Mouse (Mus musculus) left cerebral cortex, postnatal 36 days (tissue): ENCODE measurements around the gene Pigu. TPM values are rescaled to one million over a fixed set of nuclear protein-coding genes. Genes with fewer than 3 reads are reported as not detected.

Experiments used
- DNase-seq, 2 experiments: peaks; one replicate each; pipeline ENCODE4 v3.0.0; 2021 to 2022; ENCODE audit warnings: low spot score in 2 of 2, mixed read lengths in 1 of 2
- intact Hi-C: fragments of 180-260 bp; cut with DNase I; formaldehyde crosslinking; loops from one replicate; pipeline ENCODE4 v1.15.1; 2025
- total RNA-seq, 2 experiments: library from RNA; stranded (reverse); gene quantifications; 2 replicates each; pipeline ENCODE4 v1.2.3; 2021

Gene Pigu
- total RNA-seq = 10 to 100 TPM; 25.7 to 30.5 TPM

DNA sequence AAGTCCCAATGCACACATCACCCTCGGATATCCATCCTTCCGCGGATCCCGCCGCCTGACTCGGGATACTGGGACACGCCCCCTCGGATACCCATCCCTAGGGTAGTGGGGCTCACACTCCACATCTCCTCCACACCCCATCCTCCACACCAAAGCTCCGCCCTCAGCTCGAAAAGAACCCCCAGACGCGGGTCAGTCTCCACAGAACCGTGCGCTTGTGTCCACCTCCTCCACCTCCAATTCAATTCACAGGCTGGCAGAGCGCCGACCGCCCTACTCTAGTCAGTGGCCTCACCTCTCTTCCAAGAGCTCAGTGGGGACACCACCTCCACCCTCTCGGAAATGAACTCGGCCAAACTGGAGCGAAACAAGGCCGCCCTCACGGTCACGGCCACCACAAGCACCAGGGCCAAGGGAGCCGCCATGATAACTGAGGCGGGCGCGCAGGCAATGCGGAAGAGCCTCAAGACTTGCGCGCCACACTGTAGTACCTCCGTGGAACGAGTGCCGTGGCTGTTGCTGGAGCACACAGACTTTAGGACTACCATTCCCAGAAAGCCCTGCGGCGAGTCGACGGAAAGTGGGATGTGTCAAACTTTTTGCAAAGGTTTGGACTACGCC is at the start of gene Pigu:
Pigu (minus strand) TSS at position 460 of the 621 bp plus-strand sequence.
- DNase-seq = peak; percentile 95
- intact Hi-C loops = loop anchor here (2.0 kb wide), 1 partner anchor 26 kb away; no protein-coding TSS in a partner anchor

DNA sequence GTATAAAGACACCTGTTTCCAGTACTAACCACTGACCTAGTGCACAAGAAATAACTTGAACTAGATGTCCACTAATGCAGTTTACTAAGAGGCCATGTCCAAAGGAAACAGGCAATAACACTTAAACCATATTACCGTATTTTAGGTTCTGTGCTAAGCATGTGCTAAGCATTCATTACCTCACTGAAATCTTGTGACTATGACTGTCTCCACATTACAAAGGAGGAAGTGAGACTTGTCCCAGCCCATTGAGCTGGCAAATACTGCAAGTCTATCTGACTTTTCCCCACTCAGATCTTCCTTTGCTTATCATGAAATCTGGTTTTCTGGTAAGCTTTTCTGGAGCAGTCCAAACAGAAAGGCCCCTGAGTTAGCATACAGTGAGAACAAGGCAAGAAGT is 47.4 kb upstream of the Pigu start:
- peak in 1 of 2 experiments; percentile 1 for DNase-seq
- intact Hi-C loops = no loop called here

DNA sequence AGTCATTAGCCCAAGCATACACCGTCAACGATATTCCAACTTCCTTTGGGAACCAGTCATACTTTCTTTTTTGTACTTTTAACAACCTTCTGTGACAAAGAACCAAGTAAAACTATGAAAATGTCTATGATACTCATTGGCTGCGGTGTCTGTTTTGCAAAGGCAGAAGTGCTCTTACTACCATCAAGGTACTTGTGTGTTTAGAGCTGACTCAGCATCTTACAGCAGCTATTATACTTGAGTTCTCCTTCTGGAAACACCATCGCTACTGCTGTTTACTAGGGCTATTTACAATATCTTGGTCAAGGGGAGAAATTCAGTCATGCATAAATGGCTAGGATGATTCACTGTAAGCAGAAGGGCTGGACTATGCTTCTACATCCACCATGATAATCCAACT is 44.7 kb upstream of the Pigu start:
- intact Hi-C loops = no loop called here
- DNase-seq = no peak

DNA sequence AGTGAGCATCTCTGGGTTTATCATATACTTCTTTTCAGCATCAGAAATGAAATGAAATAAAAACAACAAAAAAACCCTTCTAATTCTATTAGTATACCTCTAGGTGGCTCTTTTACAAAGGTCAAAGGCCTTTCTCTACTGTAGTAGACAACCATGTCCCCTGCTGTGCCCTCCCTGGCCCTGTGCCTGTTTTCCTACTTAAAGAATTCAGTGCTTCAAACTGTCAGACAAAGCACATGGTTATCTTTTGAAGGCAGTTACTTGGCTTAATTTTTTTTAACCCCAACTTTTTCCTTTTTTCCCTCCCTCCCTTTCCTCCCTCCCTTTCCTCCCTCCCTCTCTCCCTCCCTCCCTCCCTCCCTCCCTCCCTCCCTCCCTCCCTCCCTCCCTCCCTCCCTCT is 43.0 kb upstream of the Pigu start:
- DNase-seq = no peak
- intact Hi-C loops = no loop called here

DNA sequence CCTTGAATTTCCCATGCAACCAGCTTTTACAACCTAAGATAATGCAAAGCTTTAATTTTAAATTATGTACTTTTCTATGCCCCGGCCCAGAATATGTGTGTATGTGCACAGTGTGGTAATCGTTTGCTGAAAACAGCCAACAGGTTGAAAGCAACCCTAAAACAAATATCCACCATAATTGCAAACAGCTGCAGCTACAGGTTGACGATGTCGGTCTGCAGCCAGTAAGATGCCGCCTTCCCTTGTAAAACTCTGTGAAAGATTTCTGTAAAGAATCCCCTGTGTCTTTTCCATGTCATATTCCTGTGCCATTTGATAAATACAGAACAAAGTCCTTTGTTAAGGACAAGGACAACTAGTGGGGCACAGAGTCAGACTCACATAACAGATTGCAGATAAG is 37.4 kb upstream of the Pigu start:
- DNase-seq = no peak
- intact Hi-C loops = no loop called here

DNA sequence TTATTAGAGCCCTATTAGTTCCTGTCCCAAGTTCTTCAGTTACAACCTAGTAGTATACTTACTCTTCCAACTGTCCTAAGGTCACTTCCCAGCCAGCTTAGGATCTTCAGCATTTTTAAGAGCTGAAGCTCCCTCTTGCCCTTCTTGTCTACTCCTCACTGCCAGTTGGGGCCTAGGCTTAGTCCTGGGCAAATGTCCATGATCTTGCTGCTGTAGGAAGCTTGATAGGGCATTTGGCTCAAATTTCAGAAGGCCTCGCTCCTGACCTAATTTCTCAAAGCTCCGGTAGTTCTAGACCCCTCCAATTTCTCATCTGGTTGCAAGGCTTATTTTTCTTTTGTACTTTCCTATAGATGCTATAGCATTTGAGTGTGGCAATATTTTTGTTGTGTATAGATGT is 31.3 kb upstream of the Pigu start:
- no peak for DNase-seq
- intact Hi-C loops = loop anchor here (10.0 kb wide), 2 partner anchors 114 to 304 kb away; partner anchors contain the start of gene Map1lc3a

DNA sequence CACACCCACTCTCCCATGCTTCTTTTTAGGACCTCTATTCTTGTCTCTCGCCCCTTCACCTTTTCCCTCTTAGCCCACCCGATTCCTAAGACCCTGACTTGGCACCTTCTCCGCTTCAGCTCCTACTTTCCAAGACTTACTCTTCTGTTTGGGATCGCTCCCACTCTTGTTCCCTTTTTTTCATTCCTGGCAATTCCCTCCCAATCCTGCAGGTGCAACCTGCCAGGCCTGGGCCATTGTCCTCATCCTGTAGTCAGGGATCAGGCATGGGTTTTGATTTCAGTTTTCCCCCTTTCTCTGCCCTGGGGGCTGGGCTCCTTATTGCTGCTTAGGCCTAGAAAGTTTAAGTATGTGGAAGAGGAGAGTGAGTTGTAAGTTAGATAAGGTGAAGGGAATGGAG is 29.8 kb upstream of the Pigu start:
- intact Hi-C loops = loop anchor here (10.0 kb wide), 2 partner anchors 112 to 302 kb away; partner anchors contain the start of gene Map1lc3a
- no peak for DNase-seq

DNA sequence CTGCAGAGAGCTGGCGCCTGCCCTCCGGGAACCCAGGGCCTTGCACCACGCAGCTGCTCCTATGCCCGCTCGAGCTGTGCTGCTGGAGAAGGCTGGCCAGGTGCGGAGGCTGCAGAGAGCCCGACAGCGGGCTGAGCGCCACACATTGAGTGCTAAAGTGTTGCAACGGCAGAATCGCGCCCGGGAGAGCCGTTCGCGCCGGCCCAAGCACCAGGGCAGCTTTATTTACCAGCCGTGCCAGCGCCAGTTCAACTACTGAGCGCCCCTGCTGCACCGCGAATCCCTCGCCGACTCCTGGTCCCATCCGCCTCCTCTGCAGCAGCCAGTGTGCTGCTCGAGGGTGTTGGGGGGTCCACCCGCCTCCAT is 29.3 kb upstream of the Pigu start:
- peak; percentile 44 to 61 for DNase-seq
- intact Hi-C loops = loop anchor here (10.0 kb wide), 2 partner anchors 112 to 302 kb away; partner anchors contain the start of gene Map1lc3a

DNA sequence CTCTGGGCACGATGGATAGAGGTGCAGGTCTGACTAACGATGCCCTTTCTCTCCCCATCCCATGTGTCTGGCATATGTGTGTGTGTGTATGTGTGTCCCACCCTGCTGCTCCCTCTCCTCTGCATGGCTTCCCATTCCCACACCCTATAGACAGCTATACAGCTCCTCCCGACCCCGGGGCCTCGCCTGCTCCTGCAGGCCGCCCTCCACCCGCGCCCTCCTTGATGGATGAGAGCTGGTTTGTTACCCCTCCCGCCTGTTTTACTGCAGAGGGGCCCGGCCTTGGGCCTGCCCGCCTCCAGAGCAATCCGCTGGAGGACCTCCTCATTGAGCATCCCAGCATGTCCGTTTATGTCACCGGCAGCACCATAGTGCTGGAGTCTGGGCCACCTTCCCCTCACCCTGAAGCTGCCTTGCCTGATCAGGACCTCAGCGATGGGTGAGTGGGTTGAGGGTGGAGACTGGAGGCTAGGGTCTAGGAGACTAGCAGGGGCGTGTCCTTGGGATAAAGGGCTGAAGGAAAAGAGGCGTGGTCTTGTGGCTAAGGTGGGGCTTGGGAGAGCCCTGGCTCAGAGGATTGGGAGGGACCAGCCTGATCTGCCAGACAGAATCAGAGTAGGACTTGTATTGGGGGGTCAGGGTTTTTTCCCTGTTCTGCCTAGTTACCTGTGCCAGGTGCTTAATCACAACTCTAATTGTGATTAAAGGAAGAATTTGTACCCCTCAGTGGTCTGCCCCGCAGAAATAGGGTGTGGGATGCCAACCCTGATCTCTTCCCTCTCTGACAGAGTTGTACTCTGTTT is 28.7 kb upstream of the Pigu start:
- intact Hi-C loops = loop anchor here (10.0 kb wide), 2 partner anchors 111 to 301 kb away; partner anchors contain the start of gene Map1lc3a
- peak; percentile 23 to 26 for DNase-seq

DNA sequence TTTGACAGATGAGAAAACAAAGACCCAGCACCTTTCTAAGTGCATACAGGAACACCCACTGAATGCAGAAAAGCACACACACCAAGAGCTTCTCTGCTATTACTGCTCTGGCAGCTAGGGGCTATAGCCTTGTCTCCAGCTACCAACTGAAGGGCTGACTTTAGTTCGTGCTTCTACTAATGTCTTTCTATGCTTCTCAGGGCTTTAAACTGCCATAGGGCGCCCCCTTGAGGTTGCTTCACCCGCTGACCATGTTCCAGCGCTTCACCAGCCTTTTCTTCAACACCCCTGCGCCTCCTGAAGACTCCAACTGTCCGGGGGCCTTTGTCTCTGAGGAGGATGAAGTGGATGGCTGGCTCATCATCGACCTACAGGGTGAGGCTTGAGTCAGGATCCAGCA is 27.9 kb upstream of the Pigu start:
- DNase-seq = peak; percentile 70 to 77
- intact Hi-C loops = loop anchor here (10.0 kb wide), 2 partner anchors 110 to 300 kb away; partner anchors contain the start of gene Map1lc3a

DNA sequence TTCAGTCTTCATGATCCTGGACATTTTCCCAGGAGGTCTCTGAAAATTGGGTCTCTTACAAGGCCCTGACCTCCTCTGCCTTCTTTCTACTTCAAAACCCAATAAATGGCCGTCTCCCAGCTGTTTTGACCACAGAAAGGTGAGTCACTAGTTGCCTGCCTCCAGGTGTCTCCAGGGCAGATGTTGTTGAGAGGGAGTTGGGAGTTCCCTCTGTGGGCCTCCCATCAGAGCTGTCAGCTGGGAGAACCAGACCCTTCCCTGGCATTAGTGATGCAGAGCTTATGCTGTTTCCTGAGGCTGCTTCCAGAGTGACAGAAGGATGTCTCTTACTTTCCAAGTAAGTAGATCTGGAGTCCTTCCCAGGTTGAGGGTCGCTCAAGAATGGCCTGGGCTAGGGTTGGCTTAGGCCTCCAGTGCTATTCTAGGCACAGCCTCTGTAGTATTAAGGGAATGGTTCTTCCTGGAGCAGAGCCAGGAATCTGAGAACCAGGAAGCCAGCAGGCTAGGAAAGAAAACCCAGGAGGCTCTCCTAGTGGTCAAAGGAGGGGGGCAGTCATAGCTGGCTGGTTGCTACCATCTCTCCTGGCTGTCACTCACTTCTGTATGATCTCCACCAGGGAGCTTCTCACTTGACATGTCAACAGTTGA is 25.7 kb upstream of the Pigu start:
- intact Hi-C loops = loop anchor here (2.0 to 10.0 kb wide), 3 partner anchors 26 to 298 kb away; partner anchors contain the start of genes Map1lc3a and Pigu
- no peak for DNase-seq

DNA sequence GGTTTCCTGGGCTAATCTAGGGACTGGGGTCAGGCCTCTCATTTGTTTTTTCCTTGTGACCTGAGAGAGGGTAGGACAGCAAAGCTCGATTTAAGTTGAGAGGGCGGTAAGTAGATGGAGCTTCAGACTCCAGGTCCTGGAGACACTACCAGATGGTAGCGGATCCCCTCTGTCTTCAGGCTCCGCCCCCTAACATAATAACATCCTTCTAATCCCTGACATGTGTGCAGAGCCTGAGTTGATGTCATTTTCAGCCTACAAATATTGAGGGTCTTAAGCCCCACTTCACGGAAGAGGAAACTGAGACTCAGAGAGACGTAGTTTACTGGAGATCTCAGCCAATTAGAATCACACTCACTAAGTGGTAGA is 25.1 kb upstream of the Pigu start:
- DNase-seq = no peak
- intact Hi-C loops = loop anchor here (2.0 to 10.0 kb wide), 3 partner anchors 26 to 298 kb away; partner anchors contain the start of genes Map1lc3a and Pigu

DNA sequence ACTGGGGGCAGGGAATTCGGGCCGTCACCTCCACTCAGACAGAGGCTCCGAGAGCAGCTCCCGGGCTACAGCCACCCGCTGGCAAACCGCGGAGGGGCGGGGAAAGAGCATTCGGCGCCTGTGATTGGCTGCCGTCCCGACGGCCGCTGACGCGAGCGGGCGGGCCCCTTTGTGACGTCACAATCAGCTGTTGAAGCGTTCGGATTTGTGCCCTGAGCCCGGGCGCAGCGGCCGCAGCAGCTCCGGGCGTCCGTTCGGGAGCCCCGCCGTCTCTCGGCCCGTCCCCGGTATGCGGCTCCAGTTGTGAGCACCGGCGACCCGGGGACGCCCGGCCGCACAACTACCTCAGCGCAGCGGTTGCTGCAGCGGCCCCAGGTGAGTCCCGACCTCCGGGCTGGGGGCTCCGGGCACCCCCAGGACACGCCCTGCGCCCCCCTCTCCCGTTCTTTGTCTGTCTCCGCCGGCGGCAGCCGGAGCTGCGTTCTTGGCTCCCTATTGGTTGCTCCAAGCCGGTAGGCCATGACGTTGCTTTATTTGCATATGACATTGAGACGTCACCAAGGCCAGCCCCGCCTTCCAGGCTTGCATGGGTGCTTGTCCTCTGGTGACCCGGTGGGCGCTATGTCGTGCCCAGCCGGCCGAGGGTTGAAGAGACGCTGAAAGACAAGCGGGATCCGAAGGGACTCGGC is 24.6 kb upstream of the Pigu start:
- intact Hi-C loops = loop anchor here (2.0 to 10.0 kb wide), 3 partner anchors 25 to 297 kb away; partner anchors contain the start of genes Map1lc3a and Pigu
- DNase-seq = peak; percentile 96 to 97

DNA sequence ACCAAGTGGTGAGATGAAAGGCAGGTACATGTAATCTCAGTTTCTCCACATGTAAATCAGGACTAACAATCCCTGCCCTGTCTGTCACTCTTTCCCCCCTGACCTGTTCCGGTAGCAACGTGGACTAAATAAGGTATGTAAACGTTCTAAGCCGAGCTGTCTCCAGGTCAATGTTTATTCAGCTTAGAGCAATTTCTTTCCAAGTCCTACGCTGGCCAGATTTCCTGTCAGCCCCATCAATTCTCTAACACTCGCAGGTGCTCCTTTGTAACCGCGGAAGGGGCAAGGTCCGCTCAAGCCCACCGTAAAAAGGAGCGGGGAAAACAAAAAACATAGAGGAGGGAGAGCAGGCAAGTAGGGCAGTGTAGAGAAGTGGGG is 23.8 kb upstream of the Pigu start:
- no peak for DNase-seq
- intact Hi-C loops = loop anchor here (10.0 kb wide), 2 partner anchors 106 to 296 kb away; partner anchors contain the start of gene Map1lc3a

DNA sequence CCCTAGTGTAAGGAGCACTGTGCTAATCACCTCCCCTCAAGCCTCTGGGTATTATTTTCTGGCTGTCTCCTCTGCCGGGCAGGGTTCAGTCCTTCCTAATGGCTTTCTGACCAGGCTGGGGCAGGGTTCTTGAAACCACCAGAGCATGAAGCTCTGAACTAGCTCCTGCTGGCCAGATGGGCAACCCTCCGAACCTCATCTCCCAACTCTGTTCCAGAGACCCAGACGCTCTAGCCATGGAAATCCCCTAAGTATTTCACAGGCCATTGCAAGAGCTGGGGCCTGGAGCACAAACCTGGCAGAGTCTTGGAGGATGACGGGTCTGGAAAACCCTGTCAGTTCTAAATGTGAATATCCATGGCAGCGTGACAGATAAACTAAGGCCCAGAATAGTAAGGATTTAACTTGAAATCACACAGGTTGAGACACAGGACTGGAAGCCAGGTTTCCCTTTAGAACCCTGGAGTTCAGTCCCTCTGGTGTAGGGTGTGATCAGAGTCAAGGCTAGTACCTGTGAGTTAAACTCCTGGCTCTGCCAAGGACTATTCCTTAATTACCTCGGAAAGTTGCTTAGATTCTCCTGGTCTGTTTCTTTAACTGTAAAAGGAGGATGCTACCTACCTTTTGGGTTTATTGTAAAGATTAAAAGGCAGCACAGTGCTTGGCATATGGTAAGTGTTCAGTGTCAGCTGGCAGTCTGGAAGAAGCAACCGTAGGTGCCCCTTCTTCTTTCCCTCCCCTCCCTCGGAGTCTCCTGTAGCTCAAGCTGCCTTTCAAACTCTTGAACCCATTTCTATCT is 23.2 kb upstream of the Pigu start, which contains the start of gene Trp53inp2:
Trp53inp2 (plus strand) TSS at position 799 of the 799 bp plus-strand sequence.
- intact Hi-C loops = loop anchor here (10.0 kb wide), 2 partner anchors 106 to 296 kb away; partner anchors contain the start of gene Map1lc3a
- no peak for DNase-seq

DNA sequence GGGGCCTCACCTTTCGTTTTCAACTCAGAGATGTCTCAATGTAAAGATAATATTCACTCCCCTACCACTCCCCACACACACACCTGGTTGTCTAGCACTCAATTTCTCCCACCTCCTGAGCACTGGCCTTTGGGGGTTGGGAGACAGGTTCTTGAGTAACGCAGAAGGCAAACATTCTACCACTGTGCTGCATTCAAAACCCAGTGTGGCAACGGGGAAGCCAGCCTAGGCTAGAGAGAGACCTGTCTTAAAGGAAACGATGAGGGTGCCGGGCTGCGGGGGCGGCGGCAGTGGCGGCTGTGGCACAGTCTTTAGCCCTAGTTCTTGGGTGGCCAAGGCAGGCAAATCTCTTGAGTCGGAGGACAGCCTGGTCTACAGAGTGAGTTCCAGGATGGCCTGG is 19.0 kb upstream of the Pigu start:
- DNase-seq = no peak
- intact Hi-C loops = no loop called here

DNA sequence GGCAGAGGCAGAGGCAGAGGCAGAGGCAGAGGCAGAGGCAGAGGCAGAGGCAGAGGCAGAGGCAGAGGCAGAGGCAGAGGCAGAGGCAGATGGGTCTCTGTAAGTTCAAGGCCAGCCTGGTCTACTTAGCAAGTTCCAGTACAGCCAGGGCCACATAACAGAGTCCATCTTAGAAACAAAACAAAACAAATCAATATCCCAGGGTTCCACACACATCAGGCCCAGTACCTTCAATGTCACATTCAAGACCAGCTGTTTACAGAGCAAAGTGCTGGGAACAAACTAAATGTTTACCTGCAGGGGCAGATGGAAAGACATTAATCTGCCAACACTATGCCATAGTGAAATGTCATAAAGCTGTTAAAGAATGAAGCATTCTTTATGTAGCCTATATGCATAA is 17.3 kb upstream of the Pigu start:
- intact Hi-C loops = no loop called here

DNA sequence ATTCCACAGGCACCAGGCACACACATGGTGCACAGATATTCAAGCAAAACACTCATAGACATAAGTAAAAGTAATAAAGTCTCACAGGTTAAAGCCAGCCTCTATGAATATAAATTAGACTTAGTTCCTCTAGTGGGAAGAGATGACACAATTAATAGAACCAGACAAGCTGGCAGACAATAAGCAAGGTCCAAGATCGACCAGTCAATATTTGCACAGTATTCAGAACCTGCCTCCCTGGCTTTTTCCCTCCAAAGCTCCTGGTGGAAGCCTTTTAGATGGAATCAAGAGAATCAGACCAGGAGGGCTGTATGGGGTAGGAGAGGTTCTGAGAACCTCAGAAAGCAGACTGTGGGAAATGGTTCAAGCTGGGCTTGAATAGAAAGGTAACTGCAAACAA is 16.7 kb upstream of the Pigu start:
- no peak for DNase-seq
- intact Hi-C loops = no loop called here

More for the DNA sequence above, 17.3 kb upstream of the Pigu start:
- DNase-seq = no peak

DNA sequence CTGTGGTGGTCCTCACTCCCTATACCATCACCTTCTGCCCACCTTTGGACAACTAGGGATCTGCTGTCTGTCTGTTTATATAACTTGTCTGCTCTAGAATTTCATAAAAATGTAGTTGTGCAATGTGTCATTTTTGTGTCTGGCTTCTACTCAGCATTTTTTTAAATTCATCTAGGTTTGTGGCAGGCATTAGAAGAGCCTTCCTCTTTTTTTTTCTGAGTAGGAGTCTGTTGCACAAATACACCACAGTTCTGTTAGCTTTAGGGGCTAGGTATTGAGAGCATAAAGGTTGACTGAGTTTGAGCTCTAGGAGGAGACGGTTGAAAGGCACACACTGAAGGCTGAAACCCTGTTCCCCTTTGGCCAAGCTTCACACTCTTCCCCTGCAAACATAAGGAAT is 16.1 kb upstream of the Pigu start:
- DNase-seq = no peak
- intact Hi-C loops = no loop called here
